Mouse (Mus musculus) stomach, postnatal 0 days (tissue): ENCODE results near the gene Fam53b. TPM values are rescaled to one million over a fixed set of nuclear protein-coding genes. Genes with fewer than 3 reads are reported as not detected.

ENCODE experiments used
- ATAC-seq: fragments of 200-750 bp; cut with Nextera tagmentation; 2 replicates; pipeline ENCODE4 v1.8.0; 2017; ENCODE audit not compliant: low FRiP score, low TSS enrichment
- DNase-seq: peaks from one replicate; pipeline ENCODE4 v3.0.0-alpha.2; 2016; ENCODE audit warnings: low spot score
- H3K27ac ChIP-seq: fragments of 300-500 bp; sonication (generic); replicated peaks from 2 replicates; pipeline ENCODE4 v1.5.1; 2014; ENCODE audit warnings: mild to moderate bottlenecking, control low read depth
- H3K27me3 ChIP-seq: fragments of 300-500 bp; sonication (generic); 2 replicates; pipeline ENCODE4 v1.6.1; 2014; ENCODE audit warnings: low read length; ENCODE audit not compliant: control insufficient read depth, insufficient read depth
- H3K36me3 ChIP-seq: fragments of 300-500 bp; sonication (generic); 2 replicates; pipeline ENCODE4 v1.6.1; 2014; ENCODE audit warnings: low read length, mixed read lengths; ENCODE audit not compliant: control insufficient read depth, insufficient read depth
- H3K4me1 ChIP-seq: fragments of 300-500 bp; sonication (generic); replicated peaks from 2 replicates; pipeline ENCODE4 v1.6.1; 2014; ENCODE audit warnings: antibody characterized with exemption; ENCODE audit not compliant: control insufficient read depth, insufficient read depth
- H3K4me2 ChIP-seq: fragments of 300-500 bp; sonication (generic); replicated peaks from 2 replicates; pipeline ENCODE4 v1.6.1; 2014; ENCODE audit warnings: low read depth, mild to moderate bottlenecking, control low read depth, moderate library complexity
- H3K4me3 ChIP-seq: fragments of 300-500 bp; sonication (generic); 2 replicates; pipeline ENCODE4 v1.5.1; 2014; ENCODE audit warnings: low read depth, low read length, control low read depth
- H3K9ac ChIP-seq: fragments of 300-500 bp; sonication (generic); 2 replicates; pipeline ENCODE4 v1.6.1; 2014; ENCODE audit warnings: mild to moderate bottlenecking, low read length, control low read depth, mixed read lengths
- H3K9me3 ChIP-seq: fragments of 300-500 bp; sonication (generic); 2 replicates; pipeline ENCODE4 v1.6.1; 2016; ENCODE audit warnings: low read length; ENCODE audit not compliant: control insufficient read depth
- CTCF ChIP-seq: IDR thresholded peaks from 2 replicates; pipeline ENCODE4 v1.5.1; 2016; ENCODE audit warnings: antibody characterized with exemption, low read depth, mild to moderate bottlenecking, moderate library complexity
- EP300 ChIP-seq: optimal IDR thresholded peaks from 2 replicates; pipeline ENCODE3; 2016; ENCODE audit warnings: antibody characterized with exemption
- WGBS: fragments of 180-500 bp; shearing (Covaris S2); extraction: QIAGEN DNeasy Blood & Tissue Kit; methylation state at CpG from one replicate; pipeline ENCODE4 v1.1.7; 2014; 5-methylcytosine and 5-hydroxymethylcytosine counted together
- polyA plus RNA-seq: library from polyadenylated mRNA; unstranded; fragments of >200 nt; fragmentation: Nextera tagmentation; extraction: Ambion mirVana; gene quantifications from 2 replicates; pipeline ENCODE4 v1.2.1, GENCODE M21; 2015

The Fam53b gene
- polyA plus RNA-seq, 1 experiment from 2014 or later = 8.5 TPM

DNA sequence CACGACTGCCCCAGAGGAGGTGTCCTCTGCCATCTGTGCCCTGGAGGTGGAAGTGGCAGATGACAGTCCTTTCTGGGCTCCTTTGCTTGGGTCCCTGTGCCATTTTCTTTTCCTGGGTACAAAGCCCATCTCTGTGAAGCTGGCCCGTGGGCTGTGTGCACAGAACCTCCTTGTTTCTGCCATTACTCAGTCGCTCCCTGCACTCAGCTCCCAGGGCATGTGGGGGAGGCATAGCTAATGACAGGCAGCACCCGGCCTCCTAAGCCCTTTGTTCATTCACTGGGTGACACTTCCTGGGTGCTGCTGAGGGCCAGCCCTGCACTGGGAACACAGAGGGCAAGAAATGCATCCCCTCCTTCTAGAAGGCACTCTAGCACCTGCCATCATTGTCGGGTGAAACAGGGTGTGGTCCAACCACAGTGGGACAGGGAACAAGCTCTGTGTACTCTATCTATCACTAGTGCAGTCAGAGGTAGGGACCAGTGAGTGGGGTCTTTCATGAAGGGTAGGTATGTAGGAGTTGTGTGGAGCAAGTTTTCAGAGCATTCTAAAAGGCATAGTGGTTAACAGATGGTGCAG, 111.1 kb downstream of the Fam53b start:
- TF ChIP-seq EP300 (no peak), CTCF (no peak)
- ATAC-seq (peak; percentile 11), DNase-seq (no peak)
- Histone ChIP-seq H3K36me3 (no peaks in the 10 kb centered on the region), H3K9me3 (no peaks in the 10 kb centered on the region), H3K27me3 (no peaks in the 10 kb centered on the region), H3K4me2 (no peak overlapping the region), H3K4me3 (no peak overlapping the region), H3K4me1 (0 out of 2 replicates have a peak, but pooled peaks cover 2% of the 10 kb centered on the region), H3K9ac (no peak overlapping the region), H3K27ac (no peak overlapping the region)
- WGBS = 67% methylated on average over 5 of the region's 5 CpGs

DNA sequence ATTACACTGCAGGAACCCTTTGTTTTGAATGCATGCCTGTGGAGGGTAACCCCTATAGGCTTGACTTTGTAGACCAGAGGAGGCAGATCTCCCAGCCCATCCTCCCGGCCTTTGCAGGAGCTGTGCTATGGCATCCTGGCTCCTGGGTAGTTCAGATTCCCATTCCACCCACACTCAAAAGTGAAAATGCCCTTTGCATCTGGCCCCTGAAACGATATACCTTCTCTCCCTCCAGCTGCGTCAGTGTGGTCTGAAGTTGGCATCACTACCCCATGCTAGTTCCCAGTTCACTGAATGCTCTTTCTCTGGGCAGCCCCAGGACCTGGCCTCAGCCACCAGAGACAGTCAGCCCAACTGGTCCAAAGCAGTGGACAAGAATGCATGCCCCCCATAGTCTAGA, 111.7 kb downstream of the Fam53b start:
- TF ChIP-seq EP300 (no peak), CTCF (no peak)
- no peak overlapping the region for H3K9ac ChIP-seq
- WGBS = 95% methylated on average over 3 of the region's 3 CpGs

DNA sequence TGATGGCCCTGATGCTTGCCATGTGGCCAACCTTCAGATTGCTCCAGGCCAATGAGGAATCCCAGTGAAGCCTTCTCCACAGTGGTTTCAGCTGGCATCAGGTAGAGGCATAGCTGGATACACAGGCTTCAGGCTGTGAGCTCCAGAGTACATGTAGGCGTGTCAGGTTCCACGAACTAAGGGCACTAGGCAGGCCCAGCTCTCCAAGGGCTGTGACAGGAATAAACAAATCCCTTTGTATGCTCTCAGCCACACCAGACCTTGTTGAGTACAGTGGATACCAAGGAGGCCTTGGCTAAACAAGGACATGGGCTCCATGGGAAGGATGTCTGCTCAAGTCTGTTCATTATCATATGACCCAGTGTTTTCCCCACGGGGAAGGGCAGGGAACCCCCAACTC, 112.3 kb downstream of the Fam53b start:
- TF ChIP-seq CTCF (no peak), EP300 (no peak)

More for the DNA sequence above, 111.7 kb downstream of the Fam53b start:
- Histone ChIP-seq H3K27ac (no peak overlapping the region), H3K9me3 (no peaks in the 10 kb centered on the region), H3K27me3 (no peaks in the 10 kb centered on the region), H3K4me1 (0 out of 2 replicates have a peak, but pooled peaks cover 2% of the 10 kb centered on the region), H3K4me2 (no peak overlapping the region), H3K4me3 (no peak overlapping the region), H3K36me3 (no peaks in the 10 kb centered on the region)
- ATAC-seq (no peak), DNase-seq (no peak)

DNA sequence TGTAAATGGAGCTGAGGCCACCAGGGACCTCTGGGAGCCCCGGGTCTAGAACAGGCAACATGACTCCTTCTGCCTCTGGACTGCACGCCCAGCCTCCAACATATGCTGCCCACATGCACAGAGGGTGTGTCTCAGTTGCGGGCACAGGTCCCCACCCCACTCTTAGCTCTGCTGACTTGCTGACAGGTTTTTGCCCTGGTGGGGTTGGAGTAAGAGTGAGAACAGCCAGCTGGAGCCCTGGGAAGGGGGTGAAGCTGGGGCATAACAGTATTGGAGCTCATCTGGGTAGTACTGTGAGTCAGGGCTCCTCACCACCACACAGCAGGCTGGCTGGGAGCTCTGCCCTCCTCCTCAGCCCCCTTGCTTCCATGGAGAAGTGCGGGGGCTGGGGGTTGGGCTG, 113.6 kb downstream of the Fam53b start:
- no peaks in the 10 kb centered on the region for H3K9me3 ChIP-seq
- 0 out of 2 replicates have a peak, but pooled peaks cover 2% of the 10 kb centered on the region for H3K4me1 ChIP-seq
- TF ChIP-seq EP300 (no peak), CTCF (no peak)
- H3K4me3 ChIP-seq = no peak overlapping the region
- no peaks in the 10 kb centered on the region for H3K36me3 ChIP-seq
- no peaks in the 10 kb centered on the region for H3K27me3 ChIP-seq
- ATAC-seq = no peak; the same call in 1 of the 2 replicates
- no peak overlapping the region for H3K27ac ChIP-seq
- no peak overlapping the region for H3K4me2 ChIP-seq
- no peak for DNase-seq
- WGBS = 63% methylated on average over 4 of the region's 4 CpGs
- H3K9ac ChIP-seq = no peak overlapping the region

More for the DNA sequence above, 112.3 kb downstream of the Fam53b start:
- no peak overlapping the region; the same call in 1 of the 2 replicates for H3K27ac ChIP-seq
- no peak overlapping the region for H3K9ac ChIP-seq
- H3K4me3 ChIP-seq = no peak overlapping the region
- 0 out of 2 replicates have a peak, but pooled peaks cover 2% of the 10 kb centered on the region for H3K4me1 ChIP-seq
- no peaks in the 10 kb centered on the region for H3K27me3 ChIP-seq
- whole genome bisulfite sequencing = 54% methylated on average over 3 of the region's 3 CpGs
- no peaks in the 10 kb centered on the region for H3K9me3 ChIP-seq
- no peak overlapping the region for H3K4me2 ChIP-seq
- H3K36me3 ChIP-seq = no peaks in the 10 kb centered on the region
- DNase-seq = peak; percentile 63
- peak; percentile 78 for ATAC-seq

DNA sequence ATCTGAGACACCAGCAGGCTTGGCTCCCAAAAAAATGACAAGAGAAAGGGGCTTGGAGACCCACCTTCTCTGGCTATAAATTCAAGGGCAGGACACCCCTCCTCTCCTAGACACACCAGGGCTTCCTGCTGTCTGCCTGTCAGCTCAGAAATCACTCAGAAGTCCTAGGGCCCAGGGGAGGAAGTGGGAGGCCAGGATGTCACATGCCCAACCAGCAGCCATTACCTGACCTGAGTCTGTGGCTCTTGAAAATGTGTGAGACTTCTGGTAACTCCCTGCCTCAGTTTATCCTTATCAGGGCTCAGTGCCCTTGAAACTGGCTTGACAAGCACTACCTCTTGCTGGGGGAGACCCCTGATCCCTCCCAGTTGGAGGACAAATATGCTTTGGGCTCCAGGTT, 114.0 kb downstream of the Fam53b start:
- no peaks in the 10 kb centered on the region for H3K27me3 ChIP-seq
- H3K36me3 ChIP-seq = no peaks in the 10 kb centered on the region
- no peaks in the 10 kb centered on the region for H3K9me3 ChIP-seq
- no peak overlapping the region for H3K27ac ChIP-seq
- TF ChIP-seq CTCF (no peak), EP300 (no peak)
- H3K4me1 ChIP-seq = 0 out of 2 replicates have a peak, but pooled peaks cover 2% of the 10 kb centered on the region
- DNase-seq (no peak), ATAC-seq (no peak)
- no peak overlapping the region for H3K4me2 ChIP-seq
- H3K4me3 ChIP-seq = no peak overlapping the region
- H3K9ac ChIP-seq = no peak overlapping the region

DNA sequence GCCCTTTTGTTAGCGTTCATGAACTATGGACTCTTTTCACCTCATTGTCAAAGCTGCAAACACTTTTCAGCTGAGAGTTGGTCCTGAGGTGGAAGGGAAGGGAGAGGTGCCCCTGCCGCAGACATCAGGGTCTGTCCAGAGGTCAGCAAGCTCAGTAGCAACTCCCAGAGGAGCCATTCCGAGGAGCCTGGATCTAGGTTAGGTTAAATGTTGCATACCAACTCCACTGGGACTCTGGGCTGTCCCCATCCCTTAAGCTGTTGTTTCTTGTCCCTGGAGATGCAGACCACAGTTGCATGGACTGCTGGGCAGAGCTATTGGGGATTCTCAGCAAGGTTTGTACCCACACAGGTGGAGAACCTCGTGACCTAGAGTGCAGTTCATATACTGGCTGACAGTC, 114.5 kb downstream of the Fam53b start:
- WGBS = 73% methylated on average over 4 of the region's 4 CpGs
- DNase-seq = no peak
- no peak overlapping the region for H3K4me3 ChIP-seq
- H3K9ac ChIP-seq = no peak overlapping the region
- no peak overlapping the region for H3K4me2 ChIP-seq
- no peak overlapping the region for H3K27ac ChIP-seq
- no peaks in the 10 kb centered on the region for H3K9me3 ChIP-seq
- no peak for ATAC-seq
- TF ChIP-seq CTCF (no peak), EP300 (no peak)
- no peaks in the 10 kb centered on the region for H3K36me3 ChIP-seq
- 0 out of 2 replicates have a peak, but pooled peaks cover 2% of the 10 kb centered on the region for H3K4me1 ChIP-seq
- no peaks in the 10 kb centered on the region for H3K27me3 ChIP-seq
